Mouse (Mus musculus): ENCODE data around the gene Catsperz.
A peak's percentile ranks its signal among the peaks of the same experiment; 100 is the strongest.

Catsperz gene

GRCm38 (mm10) chr19:6925307-6925573 is at the start of gene Catsperz:
Gene Catsperz, minus strand, starts transcription at chr19:6925380.
- DNase-seq, result no peak

GRCm38 (mm10) chr19:6974211-6975205 is 49.3 kb upstream of the Catsperz start, which contains the start of gene Ppp1r14b:
Gene Ppp1r14b, plus strand, starts transcription at chr19:6974968.
- peak; percentile 91 for DNase-seq

- DNase-seq, result no peak
Measured at GRCm38 (mm10) chr19:6973581-6974190, 48.5 kb upstream of the Catsperz start.

GRCm38 (mm10) chr19:6972247-6972917 is 47.2 kb upstream of the Catsperz start:
- DNase-seq, result no peak

GRCm38 (mm10) chr19:6971644-6972043 is 46.5 kb upstream of the Catsperz start:
- no peak for DNase-seq

- no peak for DNase-seq
Measured at GRCm38 (mm10) chr19:6970460-6971085, 45.4 kb upstream of the Catsperz start.

GRCm38 (mm10) chr19:6969665-6970381 is 44.6 kb upstream of the Catsperz start:
- peak; percentile 88 for DNase-seq

GRCm38 (mm10) chr19:6969291-6969664 is 44.1 kb upstream of the Catsperz start:
- DNase-seq, result no peak

GRCm38 (mm10) chr19:6968491-6969271 is 43.5 kb upstream of the Catsperz start:
- peak; percentile 76 for DNase-seq

- no peak for DNase-seq
Measured at GRCm38 (mm10) chr19:6956461-6956860, 31.3 kb upstream of the Catsperz start.

GRCm38 (mm10) chr19:6955424-6955823 is 30.2 kb upstream of the Catsperz start:
- no peak for DNase-seq

- peak; percentile 67 for DNase-seq
Measured at GRCm38 (mm10) chr19:6954046-6954445, 28.9 kb upstream of the Catsperz start.

- peak; percentile 58 for DNase-seq
Measured at GRCm38 (mm10) chr19:6952712-6953037, 27.5 kb upstream of the Catsperz start.

- DNase-seq, result peak; percentile 74
Measured at GRCm38 (mm10) chr19:6951994-6952711, 27.0 kb upstream of the Catsperz start.

GRCm38 (mm10) chr19:6951381-6951968 is 26.3 kb upstream of the Catsperz start:
- peak; percentile 84 for DNase-seq

GRCm38 (mm10) chr19:6950613-6951153 is 25.5 kb upstream of the Catsperz start:
- DNase-seq, result peak; percentile 64

- no peak for DNase-seq
Measured at GRCm38 (mm10) chr19:6949951-6950350, 24.8 kb upstream of the Catsperz start.

- DNase-seq, result no peak
Measured at GRCm38 (mm10) chr19:6949532-6949931, 24.4 kb upstream of the Catsperz start.

GRCm38 (mm10) chr19:6948186-6948585 is 23.0 kb upstream of the Catsperz start:
- DNase-seq, result no peak

GRCm38 (mm10) chr19:6947742-6948141 is 22.6 kb upstream of the Catsperz start:
- DNase-seq, result no peak
